Mouse (Mus musculus): ENCODE data around the gene Gpr137c. TPM values are rescaled to one million over a fixed set of nuclear protein-coding genes. Genes with fewer than 3 reads are reported as not detected.

The Gpr137c gene
- total and polyA plus RNA-seq, 3 experiments = 0.49 TPM; not detected in 2

DNA sequence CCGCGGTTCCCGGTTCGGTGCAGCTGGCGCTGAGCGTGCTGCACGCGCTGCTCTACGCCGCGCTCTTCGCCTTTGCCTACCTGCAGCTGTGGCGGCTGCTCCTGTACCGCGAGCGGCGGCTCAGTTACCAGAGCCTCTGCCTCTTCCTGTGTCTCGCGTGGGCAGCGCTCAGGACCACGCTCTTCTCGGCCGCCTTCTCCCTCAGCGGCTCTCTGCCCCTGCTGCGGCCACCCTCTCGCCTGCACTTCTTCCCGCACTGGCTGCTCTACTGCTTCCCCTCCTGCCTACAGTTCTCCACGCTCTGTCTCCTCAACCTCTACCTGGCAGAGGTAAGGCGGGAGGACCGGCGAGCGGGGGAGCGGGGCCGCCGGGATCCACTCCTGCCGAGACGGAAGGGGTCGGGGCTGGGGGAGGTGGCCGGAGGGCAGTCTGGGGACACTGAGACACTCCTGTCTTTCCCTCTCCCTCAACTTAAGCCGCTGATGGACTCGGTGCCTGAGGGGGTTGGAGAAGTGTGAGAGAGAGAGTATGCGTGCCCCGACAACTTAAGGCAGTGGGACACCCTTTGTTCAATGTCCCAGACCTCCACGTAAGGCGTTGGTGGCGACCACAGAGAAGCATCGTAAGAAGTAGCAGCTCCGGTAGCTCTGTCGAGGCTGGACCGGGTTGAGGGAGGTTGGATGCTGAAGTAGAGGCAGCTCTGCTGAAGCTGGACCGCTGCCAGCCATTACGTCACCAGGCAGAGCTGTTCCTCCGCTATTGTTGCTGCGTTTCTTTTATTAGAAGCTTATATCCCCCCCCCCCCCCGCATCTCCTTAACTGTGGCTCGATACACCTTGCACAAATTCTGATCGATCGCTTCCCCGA, 806 bp downstream of the Gpr137c start, which contains the start of gene Txndc16:
Gene Txndc16, minus strand, starts transcription at position 239 of the 867 bp plus-strand sequence.
- Histone ChIP-seq H3K36me3 (replicated peaks) (no peaks in the 10 kb centered on the region), H3K4me1 (ENCODE audit: insufficient read depth, low read depth, low read length) (no peaks in the 10 kb centered on the region), H3K4me3 (ENCODE audit: low read depth, low read length) (no peak within 1 kb of the TSS), H3K9me3 (replicated peaks) (peaks cover 16% of the 10 kb centered on the region), H3K27me3 (ENCODE audit: insufficient read depth, low read length) (peaks cover 7% of the 10 kb centered on the region; the same call in 1 of the 2 replicates)
- TF ChIP-seq GATA1 (IDR thresholded peaks at IDR 0.05; ENCODE audit: borderline replicate concordance, low read length) (no peak), POLR2AphosphoS5 (IDR thresholded peaks at IDR 0.05; ENCODE audit: insufficient replicate concordance, low read depth, low read length) (no peak), CTCF (IDR thresholded peaks at IDR 0.05; ENCODE audit: low read depth, low read length) (no peak), GATA2 (IDR thresholded peaks at IDR 0.05; ENCODE audit: borderline replicate concordance, low read depth, low read length) (no peak), TAL1 (conservative IDR thresholded peaks at IDR 0.05; ENCODE audit: low read depth, low read length) (no peak)
- DNase-seq (ENCODE audit: low spot score) (no peak), ATAC-seq (ENCODE audit: extremely low read depth, insufficient number of reproducible peaks, low FRiP score, poor library complexity, severe bottlenecking) (no peak)

- no peaks in the 10 kb centered on the region for H3K36me3 ChIP-seq (replicated peaks)
- peaks cover 7% of the 10 kb centered on the region; the same call in 1 of the 2 replicates for H3K27me3 ChIP-seq (ENCODE audit: insufficient read depth, low read length)
- ATAC-seq (ENCODE audit: extremely low read depth, insufficient number of reproducible peaks, low FRiP score, poor library complexity, severe bottlenecking) (no peak), DNase-seq (ENCODE audit: low spot score) (no peak)
- no peak for TF ChIP-seq CTCF (IDR thresholded peaks at IDR 0.05; ENCODE audit: low read depth, low read length)
- TF ChIP-seq GATA2 (IDR thresholded peaks at IDR 0.05; ENCODE audit: borderline replicate concordance, low read depth, low read length) = no peak
- TF ChIP-seq GATA1 (IDR thresholded peaks at IDR 0.05; ENCODE audit: borderline replicate concordance, low read length) = no peak
- no peak for TF ChIP-seq TAL1 (conservative IDR thresholded peaks at IDR 0.05; ENCODE audit: low read depth, low read length)
- no peak for TF ChIP-seq POLR2AphosphoS5 (IDR thresholded peaks at IDR 0.05; ENCODE audit: insufficient replicate concordance, low read depth, low read length)
- no peaks in the 10 kb centered on the region for H3K4me1 ChIP-seq (ENCODE audit: insufficient read depth, low read depth, low read length)
- peaks cover 16% of the 10 kb centered on the region for H3K9me3 ChIP-seq (replicated peaks)
- no peak overlapping the region for H3K4me3 ChIP-seq (ENCODE audit: low read depth, low read length)
These were observed 1.6 kb downstream of the Gpr137c start for GRCm38 (mm10) chr14:45220957-45221630.

DNA sequence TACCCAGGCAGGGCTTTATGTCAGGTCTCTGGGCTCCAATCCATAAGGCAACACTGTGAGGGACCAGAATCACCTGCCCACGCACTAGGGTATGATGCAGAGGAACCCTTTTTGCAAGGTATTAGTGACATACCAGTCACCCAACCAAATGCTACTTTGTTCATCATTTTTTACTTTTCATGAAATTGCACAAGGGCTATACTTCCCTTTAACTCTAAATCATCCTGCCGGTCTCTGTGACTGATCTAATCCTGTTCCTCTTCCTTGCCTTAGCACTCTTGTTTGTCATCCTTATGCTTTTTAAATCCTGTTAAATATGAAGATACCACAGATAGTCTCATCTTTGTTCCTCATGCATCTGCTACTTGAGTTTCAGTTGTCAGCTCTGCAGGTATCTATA, 19.5 kb downstream of the Gpr137c start:
- TF ChIP-seq TAL1 (conservative IDR thresholded peaks at IDR 0.05; ENCODE audit: low read depth, low read length) (no peak), CTCF (IDR thresholded peaks at IDR 0.05; ENCODE audit: low read depth, low read length) (no peak), GATA1 (IDR thresholded peaks at IDR 0.05; ENCODE audit: borderline replicate concordance, low read length) (no peak), GATA2 (IDR thresholded peaks at IDR 0.05; ENCODE audit: borderline replicate concordance, low read depth, low read length) (no peak)
- Histone ChIP-seq H3K4me1 (ENCODE audit: insufficient read depth, low read depth, low read length) (no peaks in the 10 kb centered on the region), H3K36me3 (replicated peaks) (no peaks in the 10 kb centered on the region), H3K27me3 (ENCODE audit: insufficient read depth, low read length) (peaks cover 2% of the 10 kb centered on the region; the same call in 1 of the 2 replicates), H3K4me3 (ENCODE audit: low read depth, low read length) (no peak overlapping the region), H3K9me3 (replicated peaks) (no peaks in the 10 kb centered on the region)
- DNase-seq (ENCODE audit: low spot score) (no peak), ATAC-seq (ENCODE audit: extremely low read depth, insufficient number of reproducible peaks, low FRiP score, poor library complexity, severe bottlenecking) (no peak)

- TF ChIP-seq TAL1 (conservative IDR thresholded peaks at IDR 0.05; ENCODE audit: low read depth, low read length) (no peak), GATA1 (IDR thresholded peaks at IDR 0.05; ENCODE audit: borderline replicate concordance, low read length) (no peak), CTCF (IDR thresholded peaks at IDR 0.05; ENCODE audit: low read depth, low read length) (peak; percentile 36), GATA2 (IDR thresholded peaks at IDR 0.05; ENCODE audit: borderline replicate concordance, low read depth, low read length) (no peak)
- no peaks in the 10 kb centered on the region for H3K36me3 ChIP-seq (replicated peaks)
- no peak overlapping the region for H3K4me3 ChIP-seq (ENCODE audit: low read depth, low read length)
- H3K4me1 ChIP-seq (ENCODE audit: insufficient read depth, low read depth, low read length) = no peaks in the 10 kb centered on the region
- DNase-seq (ENCODE audit: low spot score) (no peak), ATAC-seq (ENCODE audit: extremely low read depth, insufficient number of reproducible peaks, low FRiP score, poor library complexity, severe bottlenecking) (no peak)
- peaks cover 2% of the 10 kb centered on the region; the same call in 1 of the 2 replicates for H3K27me3 ChIP-seq (ENCODE audit: insufficient read depth, low read length)
- no peaks in the 10 kb centered on the region for H3K9me3 ChIP-seq (replicated peaks)
These were observed 22.1 kb downstream of the Gpr137c start for GRCm38 (mm10) chr14:45241613-45242012.

DNA sequence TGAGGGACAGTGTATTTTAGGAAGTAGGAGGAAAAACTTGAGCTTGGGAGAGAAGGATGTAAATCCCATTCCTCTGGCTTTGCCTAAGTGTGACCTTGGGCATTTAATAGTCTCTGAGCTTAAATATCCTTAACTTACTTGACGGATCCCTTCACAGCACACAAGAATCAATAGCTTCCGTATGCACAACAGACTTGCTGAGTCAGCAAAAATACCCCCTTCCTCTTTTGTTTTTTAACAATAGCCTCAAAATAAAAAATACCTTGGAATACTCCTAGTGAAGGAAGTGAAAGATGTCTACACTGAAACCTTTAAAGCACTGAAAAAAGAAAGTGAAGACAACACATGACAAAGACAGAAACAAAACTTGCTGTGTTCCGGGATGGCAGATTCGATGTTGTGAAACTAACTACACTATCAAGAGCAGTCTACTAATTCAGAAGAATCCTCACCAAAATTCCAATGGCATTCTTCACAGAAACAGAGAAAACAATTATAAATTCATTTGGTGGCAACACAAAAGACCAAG, 32.1 kb downstream of the Gpr137c start:
- ATAC-seq (ENCODE audit: extremely low read depth, insufficient number of reproducible peaks, low FRiP score, poor library complexity, severe bottlenecking) = no peak
- no peaks in the 10 kb centered on the region; the same call in 1 of the 2 replicates for H3K27me3 ChIP-seq (ENCODE audit: insufficient read depth, low read length)
- no peak overlapping the region for H3K4me3 ChIP-seq (ENCODE audit: low read depth, low read length)
- no peaks in the 10 kb centered on the region for H3K36me3 ChIP-seq (replicated peaks)
- no peaks in the 10 kb centered on the region for H3K9me3 ChIP-seq (replicated peaks)
- no peak for TF ChIP-seq GATA2 (IDR thresholded peaks at IDR 0.05; ENCODE audit: borderline replicate concordance, low read depth, low read length)
- TF ChIP-seq TAL1 (conservative IDR thresholded peaks at IDR 0.05; ENCODE audit: low read depth, low read length) = no peak
- TF ChIP-seq CTCF (IDR thresholded peaks at IDR 0.05; ENCODE audit: low read depth, low read length) = no peak
- no peak for TF ChIP-seq POLR2AphosphoS5 (IDR thresholded peaks at IDR 0.05; ENCODE audit: insufficient replicate concordance, low read depth, low read length)
- TF ChIP-seq GATA1 (IDR thresholded peaks at IDR 0.05; ENCODE audit: borderline replicate concordance, low read length) = no peak
- DNase-seq (ENCODE audit: low spot score) = no peak
- no peaks in the 10 kb centered on the region for H3K4me1 ChIP-seq (ENCODE audit: insufficient read depth, low read depth, low read length)

Data from G1E (cell line).